Mouse (Mus musculus): Measurements from ENCODE around the gene Tomm70a.
"Not testable (repeated sequence)": the region's sequence is repeated elsewhere in the genome, so short reads cannot be mapped to it uniquely, and the experiment has no call there.

Tomm70a gene

GRCm38 (mm10) chr16:57151437-57151836, 29.9 kb downstream of the Tomm70a start:
- no peak for DNase-seq (ENCODE audit: low spot score)

- no peak for DNase-seq (ENCODE audit: low spot score)
These were observed 34.4 kb downstream of the Tomm70a start for GRCm38 (mm10) chr16:57155899-57156298.

GRCm38 (mm10) chr16:57157076-57157475, 35.6 kb downstream of the Tomm70a start:
- DNase-seq (ENCODE audit: low spot score): no peak

GRCm38 (mm10) chr16:57157728-57158127, 36.2 kb downstream of the Tomm70a start:
- DNase-seq (ENCODE audit: low spot score): no peak

- no peak for DNase-seq (ENCODE audit: low spot score)
These were observed 38.3 kb downstream of the Tomm70a start for GRCm38 (mm10) chr16:57159835-57160234.

- DNase-seq (ENCODE audit: low spot score): no peak
These were observed 41.3 kb downstream of the Tomm70a start for GRCm38 (mm10) chr16:57162841-57163240.

GRCm38 (mm10) chr16:57163694-57164093, 42.2 kb downstream of the Tomm70a start:
- DNase-seq (ENCODE audit: low spot score): no peak

GRCm38 (mm10) chr16:57165157-57165556, 43.7 kb downstream of the Tomm70a start:
- no peak for DNase-seq (ENCODE audit: low spot score)

- no peak for DNase-seq (ENCODE audit: low spot score)
These were observed 44.6 kb downstream of the Tomm70a start for GRCm38 (mm10) chr16:57166086-57166485.

GRCm38 (mm10) chr16:57166611-57167513, 45.4 kb downstream of the Tomm70a start, which contains the start of gene Nit2:
TSS of gene Nit2 (minus strand) at chr16:57167341.
- DNase-seq (ENCODE audit: low spot score): peak; percentile 92

- no peak for DNase-seq (ENCODE audit: low spot score)
These were observed 46.0 kb downstream of the Tomm70a start for GRCm38 (mm10) chr16:57167514-57167912.

GRCm38 (mm10) chr16:57168236-57168635, 46.7 kb downstream of the Tomm70a start:
- DNase-seq (ENCODE audit: low spot score): no peak

GRCm38 (mm10) chr16:57171161-57171560, 49.7 kb downstream of the Tomm70a start:
- DNase-seq (ENCODE audit: low spot score): no peak

- no peak for DNase-seq (ENCODE audit: low spot score)
These were observed 50.1 kb downstream of the Tomm70a start for GRCm38 (mm10) chr16:57171570-57171969.

GRCm38 (mm10) chr16:57174480-57174879, 53.0 kb downstream of the Tomm70a start:
- DNase-seq (ENCODE audit: low spot score): not testable (repeated sequence)

- DNase-seq (ENCODE audit: low spot score): no peak
These were observed 54.2 kb downstream of the Tomm70a start for GRCm38 (mm10) chr16:57175751-57176150.

GRCm38 (mm10) chr16:57176276-57176675, 54.8 kb downstream of the Tomm70a start:
- DNase-seq (ENCODE audit: low spot score): no peak

- peak; percentile 81 for DNase-seq (ENCODE audit: low spot score)
These were observed 55.8 kb downstream of the Tomm70a start for GRCm38 (mm10) chr16:57177254-57177653.

- DNase-seq (ENCODE audit: low spot score): no peak
These were observed 56.2 kb downstream of the Tomm70a start for GRCm38 (mm10) chr16:57177664-57178063.

- no peak for DNase-seq (ENCODE audit: low spot score)
These were observed 59.7 kb downstream of the Tomm70a start for GRCm38 (mm10) chr16:57181180-57181579.

GRCm38 (mm10) chr16:57182037-57182436, 60.5 kb downstream of the Tomm70a start:
- no peak for DNase-seq (ENCODE audit: low spot score)

- no peak for DNase-seq (ENCODE audit: low spot score)
These were observed 65.1 kb downstream of the Tomm70a start for GRCm38 (mm10) chr16:57186618-57187017.

- DNase-seq (ENCODE audit: low spot score): no peak
These were observed 68.0 kb downstream of the Tomm70a start for GRCm38 (mm10) chr16:57189493-57189892.

GRCm38 (mm10) chr16:57190390-57190789, 68.9 kb downstream of the Tomm70a start:
- no peak for DNase-seq (ENCODE audit: low spot score)
